Mouse (Mus musculus) E14TG2a.4 (cell line): ENCODE data around the gene Snapc3.

Experiments used
- CTCF ChIP-seq: conservative IDR thresholded peaks from 2 replicates; pipeline ENCODE4 v1.5.1; 2014; ENCODE audit warnings: low read length
- NANOG ChIP-seq: IDR thresholded peaks from 2 replicates; pipeline ENCODE4 v1.6.1; 2014; ENCODE audit warnings: borderline replicate concordance, low read length, mixed read lengths
- POU5F1 ChIP-seq: IDR thresholded peaks from 2 replicates; pipeline ENCODE4 v1.6.1; 2014; ENCODE audit warnings: low read length, borderline replicate concordance

DNA sequence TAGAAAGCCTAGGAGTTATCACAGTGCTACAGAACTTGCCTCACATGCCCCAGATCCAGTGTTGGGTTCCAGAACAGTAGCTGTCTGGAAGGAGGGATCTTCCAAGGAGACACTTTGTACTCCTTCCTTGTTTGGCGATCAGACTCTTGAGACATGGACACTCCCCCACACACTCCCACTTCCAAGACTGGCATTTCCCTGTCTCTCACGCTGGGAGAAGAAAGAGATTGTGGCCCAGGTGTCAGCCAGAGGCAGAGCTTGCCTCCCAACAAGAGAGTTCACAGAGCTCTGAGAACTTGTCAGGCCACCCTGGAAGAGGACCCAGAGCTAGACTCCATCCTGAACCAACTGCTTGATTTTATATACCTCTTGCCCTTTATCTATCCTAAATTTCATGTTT is 27.0 kb upstream of the Snapc3 start:
- TF ChIP-seq CTCF: no peak
- TF ChIP-seq POU5F1: no peak
- TF ChIP-seq NANOG: no peak
